Mouse (Mus musculus) midbrain, embryonic 10.5 days (tissue): ENCODE data around the gene Slco4a1. TPM values are rescaled to one million over a fixed set of nuclear protein-coding genes. Genes with fewer than 3 reads are reported as not detected.

Experiments used
- DNase-seq: peaks from one replicate; pipeline ENCODE4 v3.0.0-alpha.2; 2017; ENCODE audit warnings: low spot score
- H3K27ac ChIP-seq: fragments of 300-500 bp; sonication (generic); replicated peaks from 2 replicates; pipeline ENCODE4 v1.5.1; 2016; ENCODE audit warnings: mild to moderate bottlenecking
- H3K27me3 ChIP-seq: fragments of 300-500 bp; sonication (generic); 2 replicates; pipeline ENCODE4 v1.6.1; 2016; ENCODE audit warnings: low read depth, mild to moderate bottlenecking; ENCODE audit not compliant: poor library complexity, severe bottlenecking
- H3K36me3 ChIP-seq: fragments of 300-500 bp; sonication (generic); 2 replicates; pipeline ENCODE4 v1.6.1; 2016; ENCODE audit warnings: mild to moderate bottlenecking, moderate library complexity
- H3K4me1 ChIP-seq: fragments of 300-500 bp; sonication (generic); 2 replicates; pipeline ENCODE4 v1.6.1; 2016
- H3K4me3 ChIP-seq: fragments of 300-500 bp; sonication (generic); 2 replicates; pipeline ENCODE4 v1.5.1; 2016; ENCODE audit warnings: mild to moderate bottlenecking, moderate library complexity
- H3K9me3 ChIP-seq: fragments of 300-500 bp; sonication (generic); replicated peaks from 2 replicates; pipeline ENCODE4 v1.6.1; 2016; ENCODE audit warnings: mild to moderate bottlenecking
- WGBS: fragments of 180-500 bp; shearing (Covaris S2); methylation state at CpG from one replicate; pipeline ENCODE4 v1.1.7; 2016; 5-methylcytosine and 5-hydroxymethylcytosine counted together
- polyA plus RNA-seq: library from polyadenylated mRNA; unstranded; fragments of >200 nt; fragmentation: Nextera tagmentation; extraction: Ambion mirVana; gene quantifications from 2 replicates; pipeline ENCODE4 v1.2.1, GENCODE M21; 2016

The Slco4a1 gene
- polyA plus RNA-seq, 1 experiment from 2014 or later = 5.3 TPM

GRCm38 (mm10) chr2:180432751-180433150 lies 23.3 kb upstream of the Slco4a1 start:
- Histone ChIP-seq H3K27ac (no peak overlapping the region), H3K4me1 (peaks cover 13% of the 10 kb centered on the region), H3K9me3 (no peaks in the 10 kb centered on the region), H3K36me3 (no peaks in the 10 kb centered on the region), H3K4me3 (no peak overlapping the region), H3K27me3 (peaks cover 5% of the 10 kb centered on the region; the same call in 1 of the 2 replicates)
- no peak for DNase-seq
- WGBS = 76% methylated on average over 10 of the region's 10 CpGs

GRCm38 (mm10) chr2:180433350-180433749 lies 22.7 kb upstream of the Slco4a1 start:
- no peak for DNase-seq
- Histone ChIP-seq H3K4me1 (peaks cover 13% of the 10 kb centered on the region), H3K9me3 (no peaks in the 10 kb centered on the region), H3K27ac (no peak overlapping the region), H3K27me3 (peaks cover 5% of the 10 kb centered on the region; the same call in 1 of the 2 replicates), H3K4me3 (no peak overlapping the region), H3K36me3 (no peaks in the 10 kb centered on the region)
- WGBS = 83% methylated on average over 7 of the region's 7 CpGs

GRCm38 (mm10) chr2:180435341-180435926 lies 20.6 kb upstream of the Slco4a1 start:
- Histone ChIP-seq H3K27me3 (peaks cover 5% of the 10 kb centered on the region; the same call in 1 of the 2 replicates), H3K9me3 (no peaks in the 10 kb centered on the region), H3K4me1 (peaks cover 16% of the 10 kb centered on the region), H3K27ac (no peak overlapping the region), H3K36me3 (no peaks in the 10 kb centered on the region), H3K4me3 (no peak overlapping the region)
- WGBS = 79% methylated on average over 4 of the region's 4 CpGs
- no peak for DNase-seq

GRCm38 (mm10) chr2:180437149-180437864 lies 18.7 kb upstream of the Slco4a1 start:
- peaks cover 32% of the 10 kb centered on the region for H3K4me1 ChIP-seq
- no peaks in the 10 kb centered on the region for H3K9me3 ChIP-seq
- H3K27ac ChIP-seq = no peak overlapping the region
- H3K4me3 ChIP-seq = no peak overlapping the region
- no peaks in the 10 kb centered on the region for H3K36me3 ChIP-seq
- 0 out of 2 replicates have a peak, but pooled peaks cover 5% of the 10 kb centered on the region for H3K27me3 ChIP-seq
- DNase-seq = no peak
- 87% methylated on average over 5 of the region's 5 CpGs for WGBS

- no peaks in the 10 kb centered on the region for H3K36me3 ChIP-seq
- H3K4me3 ChIP-seq = no peak overlapping the region
- 79% methylated on average over 3 of the region's 3 CpGs for WGBS
- no peak for DNase-seq
- H3K27ac ChIP-seq = no peak overlapping the region
- peaks cover 29% of the 10 kb centered on the region for H3K4me1 ChIP-seq
- 0 out of 2 replicates have a peak, but pooled peaks cover 5% of the 10 kb centered on the region for H3K27me3 ChIP-seq
- no peaks in the 10 kb centered on the region for H3K9me3 ChIP-seq
Measured at GRCm38 (mm10) chr2:180439791-180440190, 16.3 kb upstream of the Slco4a1 start.

GRCm38 (mm10) chr2:180440596-180441332 lies 15.3 kb upstream of the Slco4a1 start:
- H3K27me3 ChIP-seq = no peaks in the 10 kb centered on the region
- WGBS = 59% methylated on average over 9 of the region's 9 CpGs
- no peaks in the 10 kb centered on the region for H3K36me3 ChIP-seq
- no peak overlapping the region for H3K27ac ChIP-seq
- DNase-seq = no peak
- peaks cover 29% of the 10 kb centered on the region for H3K4me1 ChIP-seq
- H3K4me3 ChIP-seq = no peak overlapping the region
- H3K9me3 ChIP-seq = no peaks in the 10 kb centered on the region

- peaks cover 22% of the 10 kb centered on the region for H3K4me1 ChIP-seq
- no peaks in the 10 kb centered on the region for H3K9me3 ChIP-seq
- 83% methylated on average over 5 of the region's 5 CpGs for WGBS
- no peak for DNase-seq
- 0 out of 2 replicates have a peak, but pooled peaks cover 5% of the 10 kb centered on the region for H3K27me3 ChIP-seq
- no peaks in the 10 kb centered on the region for H3K36me3 ChIP-seq
- no peak overlapping the region for H3K27ac ChIP-seq
- H3K4me3 ChIP-seq = no peak overlapping the region
Measured at GRCm38 (mm10) chr2:180442061-180442460, 14.0 kb upstream of the Slco4a1 start.

GRCm38 (mm10) chr2:180443861-180444260 lies 12.2 kb upstream of the Slco4a1 start:
- peaks cover 26% of the 10 kb centered on the region for H3K4me1 ChIP-seq
- no peak overlapping the region for H3K27ac ChIP-seq
- H3K9me3 ChIP-seq = no peaks in the 10 kb centered on the region
- 72% methylated on average over 7 of the region's 7 CpGs for WGBS
- DNase-seq = no peak
- H3K4me3 ChIP-seq = no peak overlapping the region
- 0 out of 2 replicates have a peak, but pooled peaks cover 5% of the 10 kb centered on the region for H3K27me3 ChIP-seq
- H3K36me3 ChIP-seq = no peaks in the 10 kb centered on the region

GRCm38 (mm10) chr2:180444957-180445785 lies 10.9 kb upstream of the Slco4a1 start:
- no peak overlapping the region for H3K27ac ChIP-seq
- WGBS = 59% methylated on average over 9 of the region's 9 CpGs
- H3K4me1 ChIP-seq = peaks cover 26% of the 10 kb centered on the region
- no peak overlapping the region for H3K4me3 ChIP-seq
- DNase-seq = no peak
- no peaks in the 10 kb centered on the region for H3K9me3 ChIP-seq
- H3K36me3 ChIP-seq = no peaks in the 10 kb centered on the region
- peaks cover 5% of the 10 kb centered on the region; the same call in 1 of the 2 replicates for H3K27me3 ChIP-seq

- no peak overlapping the region for H3K4me3 ChIP-seq
- no peaks in the 10 kb centered on the region for H3K36me3 ChIP-seq
- H3K4me1 ChIP-seq = peaks cover 18% of the 10 kb centered on the region
- peaks cover 5% of the 10 kb centered on the region; the same call in 1 of the 2 replicates for H3K27me3 ChIP-seq
- no peak overlapping the region for H3K27ac ChIP-seq
- WGBS = 94% methylated on average over 1 of the region's 1 CpGs
- DNase-seq = no peak
- no peaks in the 10 kb centered on the region for H3K9me3 ChIP-seq
Measured at GRCm38 (mm10) chr2:180445962-180446361, 10.1 kb upstream of the Slco4a1 start.

GRCm38 (mm10) chr2:180449007-180449406 lies 7.0 kb upstream of the Slco4a1 start:
- Histone ChIP-seq H3K4me1 (peaks cover 4% of the 10 kb centered on the region; the same call in 1 of the 2 replicates), H3K27me3 (peaks cover 18% of the 10 kb centered on the region), H3K9me3 (no peaks in the 10 kb centered on the region), H3K4me3 (no peak overlapping the region), H3K27ac (no peak overlapping the region), H3K36me3 (no peaks in the 10 kb centered on the region)
- DNase-seq = no peak
- 80% methylated on average over 5 of the region's 5 CpGs for WGBS

GRCm38 (mm10) chr2:180450529-180450928 lies 5.5 kb upstream of the Slco4a1 start:
- H3K9me3 ChIP-seq = no peaks in the 10 kb centered on the region
- DNase-seq = no peak
- peaks cover 5% of the 10 kb centered on the region for H3K4me1 ChIP-seq
- H3K36me3 ChIP-seq = no peaks in the 10 kb centered on the region
- no peak overlapping the region for H3K4me3 ChIP-seq
- 82% methylated on average over 5 of the region's 5 CpGs for WGBS
- peaks cover 34% of the 10 kb centered on the region for H3K27me3 ChIP-seq
- H3K27ac ChIP-seq = no peak overlapping the region
